Comparison of ENCODE assay signal across 7 mouse cellular contexts in the genomic region with DNA sequence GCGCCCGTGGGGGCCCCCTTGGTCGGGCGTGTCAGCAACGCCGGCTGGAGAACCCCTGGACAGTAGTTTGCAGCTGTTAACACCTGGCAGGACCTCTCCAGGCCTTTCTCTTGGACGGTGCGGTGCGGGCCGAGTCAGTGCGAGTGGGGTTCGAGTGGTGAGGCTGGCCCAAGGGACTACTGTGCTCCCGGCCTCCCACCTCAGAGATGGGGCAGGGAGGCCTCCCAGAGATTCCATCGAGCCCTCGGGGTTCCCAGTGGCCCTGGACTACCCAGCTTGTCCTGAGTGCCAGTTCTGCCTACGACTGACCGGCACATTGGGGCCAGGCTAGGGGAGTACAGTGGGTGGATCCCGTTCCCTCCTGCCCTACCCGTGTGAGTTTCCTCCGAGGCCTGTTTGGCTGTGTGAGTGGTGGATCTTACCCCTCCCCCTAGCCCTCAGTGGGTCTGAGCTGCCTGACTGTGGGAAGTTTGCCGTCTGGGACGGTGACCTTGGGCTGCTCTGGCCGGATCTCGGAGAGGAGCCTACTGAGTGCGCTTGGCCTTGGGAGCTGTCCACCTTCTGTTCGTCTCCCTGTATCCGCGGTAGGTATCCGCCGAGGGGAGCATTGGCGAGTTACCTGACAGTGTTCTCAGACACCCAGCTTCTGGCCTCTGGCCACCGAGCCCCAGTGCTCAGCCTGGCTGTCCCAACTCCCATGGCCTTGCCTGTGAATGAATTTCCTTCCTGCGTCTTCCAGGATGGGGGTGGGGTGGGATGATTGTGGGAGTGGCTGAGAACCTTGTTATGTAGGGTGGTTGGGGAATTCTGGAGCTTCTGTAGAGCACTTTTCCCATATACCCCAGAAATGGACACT. TPM values are rescaled to one million over a fixed set of nuclear protein-coding genes. Genes with fewer than 3 reads are reported as not detected.
DNase-seq lines count a peak whose midpoint lies in the region; ATAC-seq and TF ChIP-seq lines count a peak whose summit lies in the region.

No protein-coding gene starts in this region.

- no peak for DNase-seq in ES-E14 (ENCODE audit: low read depth, low spot score)
- DNase-seq in adrenal gland, postnatal 14 days = peak; percentile 90
- peak; percentile 87 for DNase-seq in kidney, postnatal 10 days
- DNase-seq in lung, postnatal 10 days = peak; percentile 91
- DNase-seq in retina, embryonic 14.5 days (ENCODE audit: low spot score) = peak; percentile 52

- H3K27me3 ChIP-seq in heart, embryonic 14.5 days (ENCODE audit: control insufficient read depth, insufficient read depth, low read length) = no peaks in the 10 kb centered on the region

- no peak overlapping the region for H3K27ac ChIP-seq in ES-E14 (ENCODE audit: insufficient read depth, low read depth, low read length, poor library complexity, severe bottlenecking)
- H3K27ac ChIP-seq in heart, embryonic 14.5 days (replicated peaks in 1 of 2; ENCODE audit: control insufficient read depth in 1 of 2, insufficient read depth in 1 of 2, low read depth in 2 of 2, low read length in 2 of 2) = peak overlapping the region; percentile 89 to 100

- H3K4me2 ChIP-seq in heart, embryonic 14.5 days (ENCODE audit: low read length) = peak overlapping the region; percentile 74

- no peaks in the 10 kb centered on the region for H3K36me3 ChIP-seq in ES-E14 (ENCODE audit: control insufficient read depth, insufficient read depth, low read length, poor library complexity, severe bottlenecking)
- H3K36me3 ChIP-seq in heart, embryonic 14.5 days (ENCODE audit: control insufficient read depth, insufficient read depth, low read length) = peaks cover 7% of the 10 kb centered on the region

- in situ Hi-C loops in ES-E14 (cut with MboI; ENCODE audit: low sequenced_read_pairs in 2 of 2, unreplicated experiment in 2 of 2) = no loop called here

- peaks cover 16 to 50% of the 10 kb centered on the region in 2 experiments for H3K4me1 ChIP-seq in ES-E14 (ENCODE audit: control insufficient read depth in 2 of 2, insufficient read depth in 2 of 2, low read length in 2 of 2, poor library complexity in 1 of 2)
- H3K4me1 ChIP-seq in heart, embryonic 14.5 days (ENCODE audit: control insufficient read depth in 2 of 2, insufficient read depth in 2 of 2, low read length in 2 of 2) = peaks cover 59 to 68% of the 10 kb centered on the region in 2 experiments

- no peaks in the 10 kb centered on the region for H3K9me3 ChIP-seq in ES-E14 (ENCODE audit: control insufficient read depth, insufficient read depth, low read depth, low read length)
- H3K9me3 ChIP-seq in heart, embryonic 14.5 days (ENCODE audit: control insufficient read depth, low read length) = no peaks in the 10 kb centered on the region

- H3K9ac ChIP-seq in ES-E14 (ENCODE audit: insufficient read depth, low read depth, low read length, poor library complexity, severe bottlenecking) = peak overlapping the region; percentile 82
- H3K9ac ChIP-seq in heart, embryonic 14.5 days (ENCODE audit: low read length) = peak overlapping the region; percentile 100

- peak; percentile 25 for ATAC-seq in erythroblast, adult 5-6 weeks (replicated peaks; ENCODE audit: low FRiP score, poor library complexity, severe bottlenecking)
- ATAC-seq in heart, embryonic 14.5 days (ENCODE audit: insufficient number of reproducible peaks, insufficient read depth, low FRiP score, low read depth) = peak; percentile 7; the same call in 1 of the 2 replicates

- under 1% methylated on average over 33 of the region's 33 CpGs for WGBS in heart, embryonic 14.5 days

- H3K4me3 ChIP-seq in ES-E14 (ENCODE audit: insufficient read depth in 1 of 2, low read depth in 1 of 2, low read length in 2 of 2, poor library complexity in 1 of 2, severe bottlenecking in 1 of 2) = peak overlapping the region; percentile 74 to 90
- H3K4me3 ChIP-seq in heart, embryonic 14.5 days (ENCODE audit: control insufficient read depth in 1 of 2, insufficient read depth in 1 of 2, low read depth in 1 of 2, low read length in 2 of 2) = peak overlapping the region; percentile 65 to 98

TF ChIP-seq in ES-E14, 5 proteins besides CTCF, POLR2A, EP300 and RAD21:
- TF ChIP-seq ZNF384 (IDR thresholded peaks at IDR 0.05; ENCODE audit: low read depth, low read length) (no peak), ZC3H11A (IDR thresholded peaks at IDR 0.05; ENCODE audit: borderline replicate concordance, low read depth, low read length) (no peak)

RNA-seq across cellular contexts. Expression of a gene that starts 1.0 kb away (rescaled TPM):
- total RNA-seq in ES-E14 (2012; rRNA removed) = 8.8 and 10.4 TPM in 2 replicates
- total RNA-seq in adrenal gland, postnatal 14 days (2021) = 92.9 and 98.4 TPM in 2 replicates
- total RNA-seq in erythroblast, adult 5-6 weeks (2015; ENCODE audit: low replicate concordance) = 38.2 and 38.7 TPM in 2 replicates
- 11.3 and 19.8 TPM in 2 replicates for total RNA-seq in erythroblast, adult 5-6 weeks (2017; ENCODE audit: low replicate concordance)
- polyA plus RNA-seq in heart, embryonic 14.5 days (2014; fragmentation: Nextera tagmentation; extraction: Ambion mirVana) = 52.1 and 52.7 TPM in 2 replicates
